Mouse (Mus musculus): Measurements from ENCODE around the gene Zfp629.

GRCm38 (mm10) chr7:127592575-127592974 lies 23.0 kb downstream of the Zfp629 start:
- TF ChIP-seq POLR2A (IDR thresholded peaks at IDR 0.05; ENCODE audit: low read depth, low read length) (no peak), CTCF (IDR thresholded peaks at IDR 0.05; ENCODE audit: extremely low read depth, insufficient read depth, insufficient read length, insufficient replicate concordance) (no peak)

All from spleen, adult 2 months (tissue).